22 mouse cellular contexts compared by ENCODE assay signal in genomic region chr8:80501283-80501682, GRCm38 (mm10). TPM values are rescaled to one million over a fixed set of nuclear protein-coding genes. Genes with fewer than 3 reads are reported as not detected.
A peak's percentile ranks its signal among the peaks of the same experiment; 100 is the strongest.
DNase-seq lines count a peak whose midpoint lies in the region; ATAC-seq lines count a peak whose summit lies in the region.
"Had no signal": no experiment of that assay in that cellular context is flagged by ENCODE, and none has a peak within 500 bp of the region (broad histone marks: within the 10 kb centered on the region; RNA-seq: fewer than 3 reads in every experiment).

No protein-coding gene starts in this region.

- ATAC-seq in liver, embryonic 16.5 days (ENCODE audit: low read depth) = peak; percentile 80
- ATAC-seq in stomach, embryonic 15.5 days (ENCODE audit: insufficient read depth, low FRiP score, low read depth) = peak; percentile 89
- ATAC-seq in forebrain, embryonic 14.5 days = no peak
- ATAC-seq: hindbrain, postnatal 0 days; midbrain, embryonic 13.5 days had no signal

- H3K36me3 ChIP-seq in erythroblast, embryonic 14.5 days (ENCODE audit: control insufficient read depth) = peaks cover 99% of the 10 kb centered on the region
- peaks cover 78% of the 10 kb centered on the region for H3K36me3 ChIP-seq in liver, embryonic 16.5 days (ENCODE audit: control insufficient read depth, insufficient read depth)
- H3K36me3 ChIP-seq in stomach, embryonic 15.5 days = no peaks in the 10 kb centered on the region
- H3K36me3 ChIP-seq in forebrain, embryonic 14.5 days (ENCODE audit: control insufficient read depth, insufficient read depth, low read length) = no peaks in the 10 kb centered on the region
- H3K36me3 ChIP-seq: embryonic facial prominence, embryonic 10.5 days; kidney, embryonic 15.5 days; limb, embryonic 15.5 days; midbrain, embryonic 13.5 days had no signal

- H3K9ac ChIP-seq in liver, embryonic 16.5 days (ENCODE audit: low read depth, low read length) = peak overlapping the region; percentile 60
- no peak overlapping the region for H3K9ac ChIP-seq in stomach, embryonic 15.5 days
- H3K9ac ChIP-seq in forebrain, embryonic 14.5 days (ENCODE audit: low read length) = no peak overlapping the region
- H3K9ac ChIP-seq: kidney, embryonic 15.5 days; limb, embryonic 15.5 days; midbrain, embryonic 13.5 days had no signal

- no peaks in the 10 kb centered on the region for H3K27me3 ChIP-seq in erythroblast, embryonic 14.5 days (ENCODE audit: control insufficient read depth)
- H3K27me3 ChIP-seq in liver, embryonic 16.5 days (ENCODE audit: control insufficient read depth, insufficient read depth, low read depth, low read length) = no peaks in the 10 kb centered on the region
- no peaks in the 10 kb centered on the region for H3K27me3 ChIP-seq in stomach, embryonic 15.5 days (replicated peaks)
- H3K27me3 ChIP-seq in forebrain, embryonic 14.5 days (replicated peaks; ENCODE audit: control insufficient read depth, insufficient read depth, low read length) = no peaks in the 10 kb centered on the region
- H3K27me3 ChIP-seq: kidney, embryonic 15.5 days; limb, embryonic 15.5 days; midbrain, embryonic 13.5 days had no signal

- intact Hi-C loops in left cerebral cortex, postnatal 4 days (cut with DNase I) = no loop called here

- no peaks in the 10 kb centered on the region for H3K9me3 ChIP-seq in erythroblast, embryonic 14.5 days (ENCODE audit: control insufficient read depth, low read length)
- H3K9me3 ChIP-seq in liver, embryonic 16.5 days (replicated peaks; ENCODE audit: control insufficient read depth, low read length) = no peaks in the 10 kb centered on the region
- no peaks in the 10 kb centered on the region for H3K9me3 ChIP-seq in stomach, embryonic 15.5 days
- H3K9me3 ChIP-seq in forebrain, embryonic 14.5 days (replicated peaks; ENCODE audit: control insufficient read depth, low read length) = no peaks in the 10 kb centered on the region
- H3K9me3 ChIP-seq: embryonic facial prominence, embryonic 10.5 days; kidney, embryonic 15.5 days; limb, embryonic 15.5 days; midbrain, embryonic 13.5 days had no signal

- peak overlapping the region; percentile 82 for H3K4me3 ChIP-seq in erythroblast, embryonic 14.5 days (replicated peaks)
- peak overlapping the region; percentile 69 for H3K4me3 ChIP-seq in liver, embryonic 16.5 days (ENCODE audit: low read depth, low read length)
- H3K4me3 ChIP-seq in stomach, embryonic 15.5 days (replicated peaks) = no peak overlapping the region
- H3K4me3 ChIP-seq in forebrain, embryonic 14.5 days (ENCODE audit: low read depth, low read length) = no peak overlapping the region
- H3K4me3 ChIP-seq: embryonic facial prominence, embryonic 10.5 days; kidney, embryonic 15.5 days; layer of hippocampus, adult 2 months; limb, embryonic 15.5 days; midbrain, embryonic 13.5 days; myocyte had no signal

- peaks cover 82% of the 10 kb centered on the region for H3K4me1 ChIP-seq in erythroblast, embryonic 14.5 days (ENCODE audit: control insufficient read depth)
- peaks cover 24% of the 10 kb centered on the region for H3K4me1 ChIP-seq in liver, embryonic 16.5 days (ENCODE audit: control insufficient read depth, low read depth, low read length)
- H3K4me1 ChIP-seq in stomach, embryonic 15.5 days = no peaks in the 10 kb centered on the region
- H3K4me1 ChIP-seq in forebrain, embryonic 14.5 days (ENCODE audit: control insufficient read depth, insufficient read depth, low read length) = 0 out of 2 replicates have a peak, but pooled peaks cover 4% of the 10 kb centered on the region
- H3K4me1 ChIP-seq: embryonic facial prominence, embryonic 10.5 days; kidney, embryonic 15.5 days; limb, embryonic 15.5 days; midbrain, embryonic 13.5 days had no signal

- peak overlapping the region; percentile 87 for H3K4me2 ChIP-seq in liver, embryonic 16.5 days (ENCODE audit: low read depth, low read length)
- H3K4me2 ChIP-seq in stomach, embryonic 15.5 days = no peak overlapping the region
- H3K4me2 ChIP-seq in forebrain, embryonic 14.5 days (ENCODE audit: low read length) = no peak overlapping the region
- H3K4me2 ChIP-seq: kidney, embryonic 15.5 days; limb, embryonic 15.5 days; midbrain, embryonic 13.5 days had no signal

- WGBS in liver, embryonic 16.5 days (ENCODE audit: insufficient replicate concordance) = 30% methylated on average over 6 of the region's 6 CpGs
- 79% methylated on average over 6 of the region's 6 CpGs for WGBS in stomach, embryonic 15.5 days
- WGBS in forebrain, embryonic 14.5 days = 79% methylated on average over 6 of the region's 6 CpGs

- DNase-seq in spleen, adult 12 weeks (ENCODE audit: low spot score) = peak; percentile 55
- no peak for DNase-seq in spleen, adult 18-20 months
- no peak for DNase-seq in forebrain, embryonic 14.5 days (ENCODE audit: low spot score)
- no peak for DNase-seq in left cerebral cortex, adult 11 months (ENCODE audit: low spot score)
- DNase-seq in left cerebral cortex, postnatal 4 days = no peak
- DNase-seq: adrenal gland, postnatal 14 days; cerebellum, postnatal 14 days; heart, postnatal 14 days; lung, postnatal 14 days; retina, postnatal 1 day had no signal

- H3K27ac ChIP-seq in liver, embryonic 16.5 days (ENCODE audit: low read length) = peak overlapping the region; percentile 99
- H3K27ac ChIP-seq in stomach, embryonic 15.5 days = no peak overlapping the region
- H3K27ac ChIP-seq in forebrain, embryonic 14.5 days (ENCODE audit: low read depth, low read length) = no peak overlapping the region
- H3K27ac ChIP-seq: embryonic facial prominence, embryonic 10.5 days; hindbrain, postnatal 0 days; kidney, embryonic 15.5 days; layer of hippocampus, adult 2 months; limb, embryonic 15.5 days; midbrain, embryonic 13.5 days had no signal

RNA-seq across cellular contexts. Expression of gene Gypa, which starts 7.7 kb away (rescaled TPM):
- polyA plus RNA-seq in erythroblast, embryonic 14.5 days (2012) = 36.1 and 38.2 TPM in 2 replicates
- 642 and 710 TPM in 2 replicates for polyA plus RNA-seq in liver, embryonic 16.5 days (2015; fragmentation: Nextera tagmentation; extraction: Ambion mirVana)
- 25.3 and 56.9 TPM in 2 replicates for polyA plus RNA-seq in stomach, embryonic 15.5 days (2015; fragmentation: Nextera tagmentation; extraction: Ambion mirVana)
- polyA plus RNA-seq in forebrain, embryonic 14.5 days (2014; fragmentation: Nextera tagmentation; extraction: Ambion mirVana) = 1.8 and 2.9 TPM in 2 replicates
- total RNA-seq in left cerebral cortex, postnatal 4 days (2021) = not detected
- total RNA-seq: layer of hippocampus, adult 2 months had no signal
- polyA plus RNA-seq: C2C12; gonadal fat pad, adult 2 months; myocyte had no signal

Comparison
In these comparisons a context has a peak if more than half of its experiments do, and no peak if none do; other contexts are left out.
1. H3K4me3 ChIP-seq: peak in erythroblast, embryonic 14.5 days (single experiment) and liver, embryonic 16.5 days (single experiment); none in stomach, embryonic 15.5 days (single experiment) and forebrain, embryonic 14.5 days (single experiment).